Mouse (Mus musculus) limb, embryonic 13.5 days (tissue): ENCODE results near the gene Gm6169. TPM values are rescaled to one million over a fixed set of nuclear protein-coding genes. Genes with fewer than 3 reads are reported as not detected.
"Not testable (repeated sequence)": the region's sequence is repeated elsewhere in the genome, so short reads cannot be mapped to it uniquely, and the experiment has no call there.

Experiments used
- ATAC-seq: fragments of 200-750 bp; cut with Nextera tagmentation; 2 replicates; pipeline ENCODE4 v1.8.0; 2017; ENCODE audit warnings: low read depth, moderate number of reproducible peaks, moderate TSS enrichment; ENCODE audit not compliant: low FRiP score
- H3K27ac ChIP-seq: fragments of 300-500 bp; sonication (generic); 2 replicates; pipeline ENCODE4 v1.5.1; 2015; ENCODE audit warnings: inconsistent platforms, mild to moderate bottlenecking, moderate library complexity
- H3K27me3 ChIP-seq: fragments of 300-500 bp; sonication (generic); 2 replicates; pipeline ENCODE4 v1.6.1; 2015; ENCODE audit warnings: mild to moderate bottlenecking, inconsistent platforms
- H3K36me3 ChIP-seq: fragments of 300-500 bp; sonication (generic); 2 replicates; pipeline ENCODE4 v1.6.1; 2015; ENCODE audit warnings: inconsistent platforms, mild to moderate bottlenecking, moderate library complexity
- H3K4me1 ChIP-seq: fragments of 300-500 bp; sonication (generic); 2 replicates; pipeline ENCODE4 v1.6.1; 2015; ENCODE audit warnings: inconsistent platforms
- H3K4me2 ChIP-seq: fragments of 300-500 bp; sonication (generic); replicated peaks from 2 replicates; pipeline ENCODE4 v1.6.1; 2015; ENCODE audit warnings: inconsistent platforms, mild to moderate bottlenecking, moderate library complexity
- H3K4me3 ChIP-seq: fragments of 300-500 bp; sonication (generic); 2 replicates; pipeline ENCODE4 v1.5.1; 2015; ENCODE audit warnings: moderate library complexity, mild to moderate bottlenecking, inconsistent platforms
- H3K9ac ChIP-seq: fragments of 300-500 bp; sonication (generic); 2 replicates; pipeline ENCODE4 v1.6.1; 2015; ENCODE audit warnings: mild to moderate bottlenecking, inconsistent platforms
- H3K9me3 ChIP-seq: fragments of 300-500 bp; sonication (generic); 2 replicates; pipeline ENCODE4 v1.6.1; 2016; ENCODE audit warnings: inconsistent platforms
- WGBS: fragments of 180-500 bp; shearing (Covaris S2); methylation state at CpG from one replicate; pipeline ENCODE4 v1.1.7; 2015; 5-methylcytosine and 5-hydroxymethylcytosine counted together
- polyA plus RNA-seq: library from polyadenylated mRNA; unstranded; fragments of >200 nt; fragmentation: Nextera tagmentation; extraction: Ambion mirVana; gene quantifications from 2 replicates; pipeline ENCODE4 v1.2.1, GENCODE M21; 2015

Gm6169 gene
- polyA plus RNA-seq: 1.9 and 2.1 TPM in 2 replicates

- no peaks in the 10 kb centered on the region for H3K27me3 ChIP-seq
- H3K4me1 ChIP-seq: no peaks in the 10 kb centered on the region
- no peak within 1 kb of the TSS for H3K4me2 ChIP-seq
- no peak within 1 kb of the TSS for H3K9ac ChIP-seq
- H3K9me3 ChIP-seq: no peaks in the 10 kb centered on the region
- H3K27ac ChIP-seq: no peak within 1 kb of the TSS
- no peak within 1 kb of the TSS for H3K4me3 ChIP-seq
- H3K36me3 ChIP-seq: no peaks in the 10 kb centered on the region
- ATAC-seq: no peak
- 82% methylated on average over 22 of the region's 22 CpGs for WGBS
These were observed at the start of gene Gm6169 for GRCm38 (mm10) chr13:97099187-97099852. TSS of gene Gm6169 (minus strand) at chr13:97099237.

DNA sequence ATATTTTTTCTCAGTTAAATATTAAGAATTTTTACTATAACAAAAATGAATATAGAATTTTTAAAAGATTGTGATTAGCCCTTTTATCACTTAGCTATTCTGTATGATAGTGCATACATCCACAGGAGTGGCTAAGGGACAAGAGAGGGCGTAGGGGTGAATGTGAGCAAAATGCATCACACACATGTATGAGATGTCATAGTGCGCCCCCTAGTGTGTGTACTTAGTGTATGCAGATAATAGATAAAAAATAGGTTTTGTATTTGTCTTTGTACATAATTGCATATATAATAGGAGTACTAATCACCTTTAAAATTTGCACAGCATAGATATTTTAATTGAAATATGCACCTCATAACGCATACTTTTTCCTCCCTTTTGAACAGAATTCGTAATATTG is 46.8 kb upstream of the Gm6169 start:
- H3K4me3 ChIP-seq: no peak overlapping the region
- no peaks in the 10 kb centered on the region for H3K9me3 ChIP-seq
- H3K4me1 ChIP-seq: no peaks in the 10 kb centered on the region
- 58% methylated on average over 4 of the region's 4 CpGs for WGBS
- H3K27me3 ChIP-seq: no peaks in the 10 kb centered on the region
- H3K36me3 ChIP-seq: peaks cover 59% of the 10 kb centered on the region
- ATAC-seq: no peak
- H3K27ac ChIP-seq: no peak overlapping the region
- H3K9ac ChIP-seq: no peak overlapping the region
- no peak overlapping the region for H3K4me2 ChIP-seq

DNA sequence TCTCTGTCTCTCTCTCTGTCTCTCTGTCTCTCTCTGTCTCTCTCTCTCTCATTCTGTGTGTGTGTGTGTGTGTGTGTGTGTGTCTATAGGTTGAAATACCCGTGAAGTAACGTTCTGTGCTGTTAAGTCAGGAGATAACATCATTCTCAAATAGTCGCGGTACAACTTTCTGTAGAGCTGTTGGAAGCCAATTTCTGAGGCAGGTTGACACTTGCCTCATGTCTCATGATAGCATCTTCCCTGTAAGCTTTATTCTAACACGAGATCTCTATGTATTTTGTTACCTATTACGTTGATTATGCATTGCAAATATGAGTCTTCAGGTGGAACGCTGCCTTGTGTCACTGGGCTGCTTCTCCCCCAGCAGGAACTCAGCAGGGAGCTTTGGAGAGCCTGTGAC is 43.3 kb upstream of the Gm6169 start:
- WGBS: 85% methylated on average over 7 of the region's 7 CpGs
- ATAC-seq: no peak
- H3K4me1 ChIP-seq: peaks cover 7% of the 10 kb centered on the region
- no peak overlapping the region for H3K4me3 ChIP-seq
- no peaks in the 10 kb centered on the region for H3K27me3 ChIP-seq
- H3K4me2 ChIP-seq: no peak overlapping the region
- no peaks in the 10 kb centered on the region for H3K9me3 ChIP-seq
- peaks cover 33% of the 10 kb centered on the region for H3K36me3 ChIP-seq
- no peak overlapping the region for H3K9ac ChIP-seq
- H3K27ac ChIP-seq: no peak overlapping the region

DNA sequence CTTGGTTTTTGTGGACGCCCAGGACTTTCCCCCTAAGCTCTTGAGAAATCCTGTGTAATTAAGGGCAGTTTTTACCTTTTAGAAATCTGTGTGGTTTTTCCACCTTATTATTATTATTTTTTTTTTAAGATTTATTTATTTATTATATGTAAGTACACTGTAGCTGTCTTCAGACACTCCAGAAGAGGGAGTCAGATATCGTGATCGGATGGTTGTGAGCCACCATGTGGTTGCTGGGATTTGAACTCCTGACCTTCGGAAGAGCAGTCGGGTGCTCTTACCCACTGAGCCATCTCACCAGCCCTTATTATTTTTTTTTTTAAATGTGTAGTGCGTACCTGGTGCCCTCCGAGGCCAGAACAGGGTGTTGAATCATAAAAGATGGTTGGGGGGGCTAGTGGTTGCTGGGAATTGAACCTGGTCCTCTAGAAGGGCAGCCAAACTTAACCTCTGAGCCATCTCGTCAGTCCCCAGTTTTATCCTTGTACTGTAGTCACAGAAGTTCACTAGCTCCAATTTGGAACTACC is 39.4 kb upstream of the Gm6169 start:
- ATAC-seq, H3K27me3 ChIP-seq, H3K27ac ChIP-seq, H3K4me1 ChIP-seq, H3K9me3 ChIP-seq: not testable (repeated sequence)
- peak overlapping the region; percentile 60 for H3K4me2 ChIP-seq
- WGBS: 29% methylated on average over 8 of the region's 8 CpGs
- H3K36me3 ChIP-seq: peaks cover 25% of the 10 kb centered on the region
- peak overlapping the region; percentile 90 for H3K9ac ChIP-seq
- H3K4me3 ChIP-seq: peak overlapping the region; percentile 91

DNA sequence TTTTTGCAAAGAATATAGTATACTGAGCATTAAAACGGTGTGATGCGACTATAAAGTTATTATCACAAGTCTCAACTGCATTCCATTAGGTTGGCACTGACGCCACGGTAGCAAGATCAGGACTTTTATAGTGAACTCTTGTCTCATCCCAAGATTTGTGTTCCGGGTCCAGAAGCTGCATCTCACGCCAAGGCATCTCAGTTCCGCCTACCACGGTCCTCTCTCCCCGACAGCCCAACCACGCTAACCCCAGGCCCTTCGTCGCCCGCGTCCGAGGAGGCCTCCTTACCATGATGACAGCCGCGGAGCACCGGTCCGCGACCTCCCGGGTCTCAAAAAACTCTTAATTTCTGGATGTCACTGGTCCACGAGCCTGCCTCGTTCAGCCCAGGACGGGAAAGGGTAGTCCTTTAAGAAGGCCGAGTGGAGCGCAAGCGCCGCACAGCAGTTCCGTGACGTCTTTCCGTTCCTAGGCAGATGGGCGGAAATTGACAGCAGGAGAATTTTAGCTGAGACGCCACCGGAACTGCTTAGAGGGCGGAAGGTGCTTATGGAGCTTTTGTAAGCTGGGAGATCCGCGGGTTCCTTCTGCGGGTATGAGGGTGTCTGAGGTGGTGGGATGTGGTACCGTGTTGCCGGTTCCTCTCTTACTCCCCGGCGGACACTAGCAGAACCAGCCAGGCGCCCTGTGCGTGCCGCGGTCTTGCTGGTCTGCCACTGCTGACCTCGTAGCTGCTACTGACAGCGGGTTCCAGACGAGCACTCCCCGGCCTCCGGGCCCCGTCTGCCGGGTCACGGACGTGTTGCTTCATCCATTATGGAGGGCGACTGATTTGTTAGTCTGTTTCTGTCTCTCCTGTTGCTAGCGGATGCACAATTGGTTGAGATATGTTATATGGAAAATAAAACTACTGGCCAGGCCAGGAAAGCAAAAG is 38.7 kb upstream of the Gm6169 start, which contains the start of the genes Gfm2 and Nsa2:
TSS of gene Gfm2 (plus strand) at position 472 of the 935 bp plus-strand sequence.
TSS of gene Nsa2 (minus strand) at position 472 of the 935 bp plus-strand sequence.
- H3K4me1 ChIP-seq: peaks cover 10% of the 10 kb centered on the region
- H3K9ac ChIP-seq: peak within 1 kb of the TSS; percentile 90
- peak within 1 kb of the TSS; percentile 76 for H3K4me2 ChIP-seq
- peak within 1 kb of the TSS; percentile 74; the same call in 1 of the 2 replicates for H3K27ac ChIP-seq
- peaks cover 21% of the 10 kb centered on the region for H3K36me3 ChIP-seq
- H3K9me3 ChIP-seq: no peaks in the 10 kb centered on the region
- WGBS: under 1% methylated on average over 57 of the region's 57 CpGs
- H3K4me3 ChIP-seq: peak within 1 kb of the TSS; percentile 91
- peak; percentile 96 for ATAC-seq
- no peaks in the 10 kb centered on the region for H3K27me3 ChIP-seq

GRCm38 (mm10) chr13:97130413-97130812 is 31.4 kb upstream of the Gm6169 start:
- H3K36me3 ChIP-seq: peaks cover 30% of the 10 kb centered on the region
- not testable (repeated sequence) for H3K4me2 ChIP-seq, H3K4me1 ChIP-seq, H3K9me3 ChIP-seq, H3K9ac ChIP-seq, H3K27ac ChIP-seq, ATAC-seq, H3K27me3 ChIP-seq, H3K4me3 ChIP-seq
- WGBS: no CpG with 5 or more reads among the region's 2 CpGs

DNA sequence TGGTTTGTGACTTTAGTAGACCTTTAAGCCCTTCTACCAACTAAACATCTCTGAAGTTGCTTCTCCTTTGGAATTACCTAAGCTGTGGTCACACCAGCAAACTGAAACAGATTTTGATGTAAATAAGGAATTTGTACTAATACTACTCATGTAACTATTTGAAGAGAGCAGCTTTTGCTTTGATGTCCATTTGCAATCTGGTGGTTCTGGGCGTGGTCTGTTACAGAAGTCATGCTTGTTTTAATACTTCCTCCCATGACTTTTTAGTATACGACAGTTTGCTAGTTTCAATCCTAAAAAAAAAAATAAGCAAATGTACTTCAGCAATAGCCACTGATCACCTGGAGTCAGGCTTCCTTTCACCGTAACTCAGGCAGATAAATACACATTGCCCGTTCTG is 30.6 kb upstream of the Gm6169 start:
- not testable (repeated sequence) for H3K4me2 ChIP-seq, H3K9ac ChIP-seq, H3K27ac ChIP-seq, H3K4me1 ChIP-seq, H3K9me3 ChIP-seq, ATAC-seq, H3K27me3 ChIP-seq, H3K4me3 ChIP-seq
- H3K36me3 ChIP-seq: peaks cover 27% of the 10 kb centered on the region
- 87% methylated on average over 4 of the region's 4 CpGs for WGBS

- 60% methylated on average over 3 of the region's 3 CpGs for WGBS
- Histone ChIP-seq H3K4me2 (no peak overlapping the region), H3K4me1 (no peaks in the 10 kb centered on the region), H3K9ac (no peak overlapping the region), H3K27ac (no peak overlapping the region), H3K4me3 (no peak overlapping the region), H3K36me3 (peaks cover 16% of the 10 kb centered on the region), H3K9me3 (no peaks in the 10 kb centered on the region), H3K27me3 (no peaks in the 10 kb centered on the region)
- no peak for ATAC-seq
These were observed 22.3 kb upstream of the Gm6169 start for GRCm38 (mm10) chr13:97121341-97121740.

- WGBS: 82% methylated on average over 4 of the region's 4 CpGs
These were observed 10.0 kb upstream of the Gm6169 start for GRCm38 (mm10) chr13:97109046-97109445.

GRCm38 (mm10) chr13:97107721-97108120 is 8.7 kb upstream of the Gm6169 start:
- WGBS: 89% methylated on average over 4 of the region's 4 CpGs
- H3K4me3 ChIP-seq, H3K9me3 ChIP-seq, ATAC-seq, H3K9ac ChIP-seq, H3K27me3 ChIP-seq, H3K27ac ChIP-seq, H3K4me1 ChIP-seq, H3K4me2 ChIP-seq: not testable (repeated sequence)
- peaks cover 10% of the 10 kb centered on the region for H3K36me3 ChIP-seq

More at GRCm38 (mm10) chr13:97109046-97109445, 10.0 kb upstream of the Gm6169 start:
- Histone ChIP-seq H3K4me1 (no peaks in the 10 kb centered on the region), H3K36me3 (peaks cover 18% of the 10 kb centered on the region), H3K4me3 (no peak overlapping the region), H3K27ac (no peak overlapping the region), H3K4me2 (no peak overlapping the region), H3K27me3 (no peaks in the 10 kb centered on the region), H3K9ac (no peak overlapping the region), H3K9me3 (no peaks in the 10 kb centered on the region)
- no peak for ATAC-seq

GRCm38 (mm10) chr13:97104996-97105395 is 6.0 kb upstream of the Gm6169 start:
- WGBS: 74% methylated on average over 7 of the region's 7 CpGs
- H3K9me3 ChIP-seq: no peaks in the 10 kb centered on the region

GRCm38 (mm10) chr13:97095726-97096125 is 3.3 kb downstream of the Gm6169 start:
- H3K27me3 ChIP-seq: no peaks in the 10 kb centered on the region
- 0 out of 2 replicates have a peak, but pooled peaks cover 4% of the 10 kb centered on the region for H3K36me3 ChIP-seq
- H3K4me3 ChIP-seq: no peak overlapping the region
- no peak overlapping the region for H3K4me2 ChIP-seq
- no peak overlapping the region for H3K27ac ChIP-seq
- H3K9me3 ChIP-seq: no peaks in the 10 kb centered on the region
- WGBS: 88% methylated on average over 4 of the region's 4 CpGs
- no peak for ATAC-seq
- H3K4me1 ChIP-seq: no peaks in the 10 kb centered on the region
- no peak overlapping the region for H3K9ac ChIP-seq

More at GRCm38 (mm10) chr13:97104996-97105395, 6.0 kb upstream of the Gm6169 start:
- Histone ChIP-seq H3K4me1 (no peaks in the 10 kb centered on the region), H3K9ac (no peak overlapping the region), H3K4me3 (no peak overlapping the region), H3K4me2 (no peak overlapping the region), H3K27me3 (no peaks in the 10 kb centered on the region), H3K27ac (no peak overlapping the region), H3K36me3 (peaks cover 2% of the 10 kb centered on the region; the same call in 1 of the 2 replicates)
- ATAC-seq: no peak
